Mouse (Mus musculus): ENCODE results near the gene B3gntl1. TPM values are rescaled to one million over a fixed set of nuclear protein-coding genes. Genes with fewer than 3 reads are reported as not detected.

The B3gntl1 gene
- polyA plus RNA-seq, 1 experiment from 2014 or later: 6.4 TPM

- H3K9ac ChIP-seq: no peak overlapping the region
- no peaks in the 10 kb centered on the region for H3K4me1 ChIP-seq
- ATAC-seq (ENCODE audit: low FRiP score, low read depth): no peak
- no peak overlapping the region for H3K27ac ChIP-seq
- no peak overlapping the region for H3K4me2 ChIP-seq (replicated peaks)
- H3K9me3 ChIP-seq: no peaks in the 10 kb centered on the region
- WGBS: 76% methylated on average over 4 of the region's 4 CpGs
- H3K36me3 ChIP-seq: no peaks in the 10 kb centered on the region
- no peaks in the 10 kb centered on the region for H3K27me3 ChIP-seq (replicated peaks)
- no peak overlapping the region for H3K4me3 ChIP-seq
These were observed 19.3 kb downstream of the B3gntl1 start for GRCm38 (mm10) chr11:121653631-121654030.

GRCm38 (mm10) chr11:121652547-121653305 lies 20.2 kb downstream of the B3gntl1 start:
- WGBS: 56% methylated on average over 10 of the region's 10 CpGs

GRCm38 (mm10) chr11:121651983-121652382 lies 21.0 kb downstream of the B3gntl1 start:
- H3K4me2 ChIP-seq (replicated peaks): no peak overlapping the region
- WGBS: 96% methylated on average over 5 of the region's 5 CpGs
- no peaks in the 10 kb centered on the region for H3K4me1 ChIP-seq
- H3K27me3 ChIP-seq (replicated peaks): no peaks in the 10 kb centered on the region
- no peaks in the 10 kb centered on the region for H3K9me3 ChIP-seq
- H3K36me3 ChIP-seq: no peaks in the 10 kb centered on the region
- H3K9ac ChIP-seq: no peak overlapping the region
- ATAC-seq (ENCODE audit: low FRiP score, low read depth): no peak
- no peak overlapping the region for H3K27ac ChIP-seq
- H3K4me3 ChIP-seq: no peak overlapping the region

More at GRCm38 (mm10) chr11:121652547-121653305, 20.2 kb downstream of the B3gntl1 start:
- Histone ChIP-seq H3K27me3 (replicated peaks) (no peaks in the 10 kb centered on the region), H3K27ac (no peak overlapping the region), H3K4me1 (no peaks in the 10 kb centered on the region), H3K4me2 (replicated peaks) (no peak overlapping the region), H3K9ac (no peak overlapping the region), H3K36me3 (no peaks in the 10 kb centered on the region), H3K4me3 (no peak overlapping the region), H3K9me3 (no peaks in the 10 kb centered on the region)
- ATAC-seq (ENCODE audit: low FRiP score, low read depth): no peak

GRCm38 (mm10) chr11:121651556-121651955 lies 21.4 kb downstream of the B3gntl1 start:
- no peaks in the 10 kb centered on the region for H3K27me3 ChIP-seq (replicated peaks)
- no peak overlapping the region for H3K4me3 ChIP-seq
- no peaks in the 10 kb centered on the region for H3K9me3 ChIP-seq
- H3K4me2 ChIP-seq (replicated peaks): no peak overlapping the region
- no peaks in the 10 kb centered on the region for H3K4me1 ChIP-seq
- no peak overlapping the region for H3K27ac ChIP-seq
- no peak overlapping the region for H3K9ac ChIP-seq
- H3K36me3 ChIP-seq: no peaks in the 10 kb centered on the region
- no peak for ATAC-seq (ENCODE audit: low FRiP score, low read depth)
- WGBS: 90% methylated on average over 9 of the region's 9 CpGs

- H3K27ac ChIP-seq: no peak overlapping the region
- no peaks in the 10 kb centered on the region for H3K36me3 ChIP-seq
- no peak overlapping the region for H3K4me3 ChIP-seq
- ATAC-seq (ENCODE audit: low FRiP score, low read depth): no peak
- no peak overlapping the region for H3K9ac ChIP-seq
- H3K4me1 ChIP-seq: no peaks in the 10 kb centered on the region
- WGBS: 92% methylated on average over 11 of the region's 11 CpGs
- H3K9me3 ChIP-seq: no peaks in the 10 kb centered on the region
- no peaks in the 10 kb centered on the region for H3K27me3 ChIP-seq (replicated peaks)
- no peak overlapping the region for H3K4me2 ChIP-seq (replicated peaks)
These were observed 22.3 kb downstream of the B3gntl1 start for GRCm38 (mm10) chr11:121650668-121651067.

GRCm38 (mm10) chr11:121649900-121650299 lies 23.1 kb downstream of the B3gntl1 start:
- Histone ChIP-seq H3K27ac (no peak overlapping the region), H3K4me1 (no peaks in the 10 kb centered on the region), H3K4me2 (replicated peaks) (no peak overlapping the region), H3K36me3 (no peaks in the 10 kb centered on the region), H3K9me3 (no peaks in the 10 kb centered on the region), H3K27me3 (replicated peaks) (no peaks in the 10 kb centered on the region), H3K9ac (no peak overlapping the region), H3K4me3 (no peak overlapping the region)
- no peak for ATAC-seq (ENCODE audit: low FRiP score, low read depth)
- WGBS: 82% methylated on average over 10 of the region's 10 CpGs

GRCm38 (mm10) chr11:121648166-121648565 lies 24.8 kb downstream of the B3gntl1 start:
- ATAC-seq (ENCODE audit: low FRiP score, low read depth): no peak
- H3K9me3 ChIP-seq: no peaks in the 10 kb centered on the region
- H3K4me2 ChIP-seq (replicated peaks): no peak overlapping the region
- H3K27me3 ChIP-seq (replicated peaks): no peaks in the 10 kb centered on the region
- 95% methylated on average over 5 of the region's 5 CpGs for WGBS
- no peak overlapping the region for H3K4me3 ChIP-seq
- no peak overlapping the region for H3K9ac ChIP-seq
- no peaks in the 10 kb centered on the region; the same call in 1 of the 2 replicates for H3K36me3 ChIP-seq
- no peaks in the 10 kb centered on the region for H3K4me1 ChIP-seq
- no peak overlapping the region for H3K27ac ChIP-seq

GRCm38 (mm10) chr11:121647321-121647720 lies 25.6 kb downstream of the B3gntl1 start:
- Histone ChIP-seq H3K4me3 (no peak overlapping the region), H3K4me1 (no peaks in the 10 kb centered on the region), H3K4me2 (replicated peaks) (no peak overlapping the region), H3K9ac (no peak overlapping the region), H3K36me3 (no peaks in the 10 kb centered on the region; the same call in 1 of the 2 replicates), H3K9me3 (no peaks in the 10 kb centered on the region), H3K27me3 (replicated peaks) (no peaks in the 10 kb centered on the region), H3K27ac (no peak overlapping the region)
- 76% methylated on average over 9 of the region's 9 CpGs for whole genome bisulfite sequencing
- no peak for ATAC-seq (ENCODE audit: low FRiP score, low read depth)

- Histone ChIP-seq H3K4me1 (no peaks in the 10 kb centered on the region), H3K9ac (no peak overlapping the region), H3K27me3 (replicated peaks) (no peaks in the 10 kb centered on the region), H3K36me3 (no peaks in the 10 kb centered on the region; the same call in 1 of the 2 replicates), H3K4me3 (no peak overlapping the region), H3K4me2 (replicated peaks) (no peak overlapping the region), H3K27ac (no peak overlapping the region), H3K9me3 (no peaks in the 10 kb centered on the region)
- WGBS: 94% methylated on average over 6 of the region's 6 CpGs
- no peak for ATAC-seq (ENCODE audit: low FRiP score, low read depth)
These were observed 27.6 kb downstream of the B3gntl1 start for GRCm38 (mm10) chr11:121645394-121645793.

- Histone ChIP-seq H3K27ac (no peak overlapping the region), H3K4me3 (no peak overlapping the region), H3K4me1 (no peaks in the 10 kb centered on the region), H3K27me3 (replicated peaks) (no peaks in the 10 kb centered on the region), H3K4me2 (replicated peaks) (no peak overlapping the region), H3K9ac (no peak overlapping the region), H3K9me3 (no peaks in the 10 kb centered on the region), H3K36me3 (peaks cover 8% of the 10 kb centered on the region; the same call in 1 of the 2 replicates)
- ATAC-seq (ENCODE audit: low FRiP score, low read depth): no peak
- WGBS: 62% methylated on average over 2 of the region's 2 CpGs
These were observed 31.3 kb downstream of the B3gntl1 start for GRCm38 (mm10) chr11:121641501-121642145.

- no peak for ATAC-seq (ENCODE audit: low FRiP score, low read depth)
- WGBS: 90% methylated on average over 10 of the region's 10 CpGs
- Histone ChIP-seq H3K27ac (no peak overlapping the region), H3K4me1 (no peaks in the 10 kb centered on the region), H3K9me3 (no peaks in the 10 kb centered on the region), H3K9ac (no peak overlapping the region), H3K4me2 (replicated peaks) (no peak overlapping the region), H3K36me3 (peaks cover 8% of the 10 kb centered on the region; the same call in 1 of the 2 replicates), H3K27me3 (replicated peaks) (no peaks in the 10 kb centered on the region), H3K4me3 (no peak overlapping the region)
These were observed 36.3 kb downstream of the B3gntl1 start for GRCm38 (mm10) chr11:121636646-121637045.

GRCm38 (mm10) chr11:121631410-121631809 lies 41.5 kb downstream of the B3gntl1 start:
- ATAC-seq (ENCODE audit: low FRiP score, low read depth): no peak

More at GRCm38 (mm10) chr11:121631410-121631809, 41.5 kb downstream of the B3gntl1 start:
- H3K4me3 ChIP-seq: no peak overlapping the region
- H3K9me3 ChIP-seq: no peaks in the 10 kb centered on the region
- no peak overlapping the region for H3K4me2 ChIP-seq (replicated peaks)
- no peaks in the 10 kb centered on the region for H3K27me3 ChIP-seq (replicated peaks)
- no peaks in the 10 kb centered on the region for H3K4me1 ChIP-seq
- H3K27ac ChIP-seq: no peak overlapping the region
- H3K9ac ChIP-seq: no peak overlapping the region
- peaks cover 8% of the 10 kb centered on the region; the same call in 1 of the 2 replicates for H3K36me3 ChIP-seq
- 94% methylated on average over 7 of the region's 7 CpGs for WGBS
